Comparison of ENCODE assay signal across 8 mouse cellular contexts in the genomic region with DNA sequence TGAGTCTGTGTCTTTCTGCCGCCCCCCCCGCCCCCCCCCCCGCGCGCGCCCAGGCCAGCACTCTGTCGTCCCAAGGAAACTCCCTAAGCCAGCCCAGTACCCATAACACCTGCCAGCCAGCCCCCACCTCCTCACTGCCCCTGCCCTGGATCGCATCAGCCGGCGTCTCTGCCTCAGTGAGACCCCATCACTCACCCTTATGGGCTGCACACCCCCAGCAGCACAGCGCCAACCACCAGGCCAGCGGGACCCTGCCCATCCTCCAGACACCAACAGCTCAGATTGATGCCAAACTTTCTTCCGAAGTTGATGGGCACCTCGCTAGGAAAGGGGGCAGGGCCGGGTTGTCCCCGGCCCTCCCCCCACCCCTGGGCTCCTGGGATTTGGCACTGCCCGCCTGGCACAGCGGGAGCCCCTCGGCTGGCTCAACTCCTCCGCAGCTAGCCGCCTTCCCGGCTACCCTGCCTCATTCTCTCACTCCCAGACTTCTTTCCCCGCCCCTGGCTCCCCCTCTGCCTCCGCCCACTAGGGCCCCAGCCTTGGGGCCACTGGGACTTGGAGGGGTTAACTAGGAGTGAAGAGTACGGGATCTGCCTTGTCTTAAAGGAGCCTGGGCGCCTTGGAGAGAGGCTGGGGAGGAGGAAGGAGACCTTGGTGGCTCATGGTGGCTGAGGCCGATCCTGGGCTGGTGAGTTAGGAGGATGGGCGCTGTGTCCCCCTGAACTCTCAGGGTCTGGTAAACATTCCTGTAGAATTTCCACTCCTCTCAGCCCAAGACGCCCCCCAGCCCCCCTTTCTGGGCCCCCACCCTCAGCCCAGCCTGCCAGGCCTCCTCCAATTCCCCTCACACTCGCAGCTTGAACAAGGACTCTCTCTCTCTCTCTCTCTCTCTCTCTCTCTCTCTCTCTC. TPM values are rescaled to one million over a fixed set of nuclear protein-coding genes. Genes with fewer than 3 reads are reported as not detected.
DNase-seq lines count a peak whose midpoint lies in the region; ATAC-seq and TF ChIP-seq lines count a peak whose summit lies in the region.

A gene (minus strand): TSS at position 486 of the 909 bp plus-strand sequence.

- no peak within 1 kb of the TSS for H3K27ac ChIP-seq in forebrain, embryonic 11.5 days (ENCODE audit: low read depth, low read length)
- H3K27ac ChIP-seq in heart, embryonic 14.5 days (replicated peaks in 1 of 2; ENCODE audit: control insufficient read depth in 1 of 2, insufficient read depth in 1 of 2, low read depth in 2 of 2, low read length in 2 of 2), result peak within 1 kb of the TSS; percentile 43 to 52; a peak in 2 of 4 replicates
- peak within 1 kb of the TSS; percentile 76 for H3K27ac ChIP-seq in kidney, postnatal 0 days
- no peak within 1 kb of the TSS for H3K27ac ChIP-seq in liver, embryonic 12.5 days

- H3K9ac ChIP-seq in forebrain, embryonic 11.5 days (ENCODE audit: low read length), result peak within 1 kb of the TSS; percentile 71
- peak within 1 kb of the TSS; percentile 76 for H3K9ac ChIP-seq in heart, embryonic 14.5 days (ENCODE audit: low read length)
- H3K9ac ChIP-seq in kidney, postnatal 0 days (ENCODE audit: low read depth, low read length), result peak within 1 kb of the TSS; percentile 61
- H3K9ac ChIP-seq in liver, embryonic 12.5 days, result peak within 1 kb of the TSS; percentile 15; the same call in 1 of the 2 replicates

- TF ChIP-seq POLR2A in brain, embryonic 14.5 days (IDR thresholded peaks at IDR 0.05; ENCODE audit: borderline replicate concordance, extremely low read depth, insufficient read depth, insufficient read length, poor library complexity, severe bottlenecking), result peak; percentile 16; the same call in 1 of the 2 replicates

- peak; percentile 90 for ATAC-seq in forebrain, embryonic 11.5 days (replicated peaks; ENCODE audit: low FRiP score)
- ATAC-seq in heart, embryonic 14.5 days (ENCODE audit: insufficient number of reproducible peaks, insufficient read depth, low FRiP score, low read depth), result peak; percentile 67
- ATAC-seq in kidney, postnatal 0 days (replicated peaks; ENCODE audit: low FRiP score, low read depth), result peak; percentile 77
- 0 out of 2 replicates have a peak, but pooled peaks have one; percentile 31 for ATAC-seq in liver, embryonic 12.5 days

- no peaks in the 10 kb centered on the region for H3K9me3 ChIP-seq in forebrain, embryonic 11.5 days (ENCODE audit: control insufficient read depth, low read length)
- H3K9me3 ChIP-seq in heart, embryonic 14.5 days (ENCODE audit: control insufficient read depth, low read length), result no peaks in the 10 kb centered on the region
- H3K9me3 ChIP-seq in kidney, postnatal 0 days (replicated peaks; ENCODE audit: low read length), result no peaks in the 10 kb centered on the region
- no peaks in the 10 kb centered on the region for H3K9me3 ChIP-seq in liver, embryonic 12.5 days (replicated peaks)

- peak within 1 kb of the TSS; percentile 51 for H3K4me3 ChIP-seq in forebrain, embryonic 11.5 days (ENCODE audit: low read depth, low read length)
- peak within 1 kb of the TSS; percentile 61 to 70 for H3K4me3 ChIP-seq in heart, embryonic 14.5 days (ENCODE audit: control insufficient read depth in 1 of 2, insufficient read depth in 1 of 2, low read depth in 1 of 2, low read length in 2 of 2)
- H3K4me3 ChIP-seq in kidney, postnatal 0 days (replicated peaks; ENCODE audit: low read depth, low read length), result peak within 1 kb of the TSS; percentile 54
- peak within 1 kb of the TSS; percentile 39 for H3K4me3 ChIP-seq in liver, embryonic 12.5 days

- no peaks in the 10 kb centered on the region for H3K36me3 ChIP-seq in forebrain, embryonic 11.5 days (ENCODE audit: control insufficient read depth, insufficient read depth, low read length)
- H3K36me3 ChIP-seq in heart, embryonic 14.5 days (ENCODE audit: control insufficient read depth, insufficient read depth, low read length), result no peaks in the 10 kb centered on the region
- no peaks in the 10 kb centered on the region for H3K36me3 ChIP-seq in kidney, postnatal 0 days (ENCODE audit: insufficient read depth, low read length)
- no peaks in the 10 kb centered on the region for H3K36me3 ChIP-seq in liver, embryonic 12.5 days

- H3K4me1 ChIP-seq in forebrain, embryonic 11.5 days (replicated peaks; ENCODE audit: control insufficient read depth, insufficient read depth, low read length), result peaks cover 7% of the 10 kb centered on the region; the same call in 1 of the 2 replicates
- H3K4me1 ChIP-seq in heart, embryonic 14.5 days (ENCODE audit: control insufficient read depth in 2 of 2, insufficient read depth in 2 of 2, low read length in 2 of 2), result peaks cover 24% of the 10 kb centered on the region in 2 experiments
- peaks cover 12% of the 10 kb centered on the region; the same call in 1 of the 2 replicates for H3K4me1 ChIP-seq in kidney, postnatal 0 days (replicated peaks; ENCODE audit: insufficient read depth, low read length)
- peaks cover 37% of the 10 kb centered on the region for H3K4me1 ChIP-seq in liver, embryonic 12.5 days

- 2% methylated on average over 26 of the region's 30 CpGs for WGBS in forebrain, embryonic 11.5 days
- 2% methylated on average over 30 of the region's 30 CpGs for WGBS in heart, embryonic 14.5 days
- 2% methylated on average over 27 of the region's 30 CpGs for WGBS in kidney, postnatal 0 days
- 5% methylated on average over 27 of the region's 30 CpGs for whole genome bisulfite sequencing in liver, embryonic 12.5 days (ENCODE audit: insufficient replicate concordance)

- peak within 1 kb of the TSS; percentile 79 for H3K4me2 ChIP-seq in forebrain, embryonic 11.5 days (ENCODE audit: low read depth, low read length, severe bottlenecking)
- peak within 1 kb of the TSS; percentile 93 for H3K4me2 ChIP-seq in heart, embryonic 14.5 days (ENCODE audit: low read length)
- H3K4me2 ChIP-seq in kidney, postnatal 0 days (ENCODE audit: low read length), result peak within 1 kb of the TSS; percentile 76
- H3K4me2 ChIP-seq in liver, embryonic 12.5 days, result peak within 1 kb of the TSS; percentile 58

- H3K27me3 ChIP-seq in forebrain, embryonic 11.5 days (ENCODE audit: control insufficient read depth, insufficient read depth, low read length), result no peaks in the 10 kb centered on the region
- H3K27me3 ChIP-seq in heart, embryonic 14.5 days (ENCODE audit: control insufficient read depth, insufficient read depth, low read length), result no peaks in the 10 kb centered on the region
- no peaks in the 10 kb centered on the region for H3K27me3 ChIP-seq in kidney, postnatal 0 days (ENCODE audit: insufficient read depth, low read length)
- H3K27me3 ChIP-seq in liver, embryonic 12.5 days (replicated peaks), result peaks cover 39% of the 10 kb centered on the region

- TF ChIP-seq CTCF in brain, embryonic 14.5 days (IDR thresholded peaks at IDR 0.05; ENCODE audit: borderline replicate concordance, extremely low read depth, insufficient read depth, insufficient read length), result no peak
- no peak for TF ChIP-seq CTCF in kidney, postnatal 0 days (IDR thresholded peaks at IDR 0.05; ENCODE audit: low read depth)

- DNase-seq in ES-CJ7 (ENCODE audit: low read depth, low spot score), result peak; percentile 48
- DNase-seq in brain, embryonic 14.5 days (ENCODE audit: low read depth), result peak; percentile 89
- DNase-seq in forebrain, embryonic 11.5 days (ENCODE audit: low spot score), result peak; percentile 84
- DNase-seq in kidney, postnatal 0 days (ENCODE audit: low spot score), result peak; percentile 92
- peak; percentile 78 for DNase-seq in neural tube, embryonic 10.5 days (ENCODE audit: extremely low spot score, low spot score)
- DNase-seq in urinary bladder, postnatal 36 days (ENCODE audit: low spot score in 2 of 2), result peak; percentile 68 to 79

RNA-seq across cellular contexts. Expression of the gene that starts here (rescaled TPM):
- 14.3 and 18.8 TPM in 2 replicates for polyA plus RNA-seq in brain, embryonic 14.5 days (2012; rRNA removed)
- polyA plus RNA-seq in forebrain, embryonic 11.5 days (2014; fragmentation: Nextera tagmentation; extraction: Ambion mirVana), result 36.2 and 37.2 TPM in 2 replicates
- polyA plus RNA-seq in heart, embryonic 14.5 days (2014; fragmentation: Nextera tagmentation; extraction: Ambion mirVana), result 38.9 and 42.1 TPM in 2 replicates
- polyA plus RNA-seq in kidney, postnatal 0 days (2015; fragmentation: Nextera tagmentation; extraction: Ambion mirVana), result 95.7 and 110 TPM in 2 replicates
- polyA plus RNA-seq in liver, embryonic 12.5 days (2016; fragmentation: Nextera tagmentation; extraction: Ambion mirVana), result 14.1 and 20.1 TPM in 2 replicates

Comparison
In these comparisons a context has a peak if more than half of its experiments do, and no peak if none do; other contexts are left out.
1. ATAC-seq: peak in every context shown above with its lines; median percentile 90 in forebrain, embryonic 11.5 days; 77 in kidney, postnatal 0 days; 67 in heart, embryonic 14.5 days; 31 in liver, embryonic 12.5 days.
2. H3K27ac ChIP-seq: peak in heart, embryonic 14.5 days (2 of 2) and kidney, postnatal 0 days (single experiment); none in forebrain, embryonic 11.5 days (single experiment) and liver, embryonic 12.5 days (single experiment).
3. H3K9ac ChIP-seq: peak in every context shown above with its lines; median percentile 76 in heart, embryonic 14.5 days; 71 in forebrain, embryonic 11.5 days; 61 in kidney, postnatal 0 days; 15 in liver, embryonic 12.5 days.
4. Peak in every context shown above with its lines, with median percentiles within 50 percentile points of each other: DNase-seq, H3K4me2 ChIP-seq and H3K4me3 ChIP-seq.